Mouse (Mus musculus) kidney, postnatal 0 days (tissue): ENCODE measurements at regions not wholly inside any gene's neighbourhood (a gene's known extent, or its start where the extent isn't known, plus 50 kb on each side); places are given as distances from the start of the nearest gene placed in this dataset.

Experiments
- ATAC-seq: fragments of 200-750 bp; cut with Nextera tagmentation; replicated peaks from 2 replicates; pipeline ENCODE4 v1.8.0; 2017; ENCODE audit warnings: low read depth, moderate number of reproducible peaks, moderate TSS enrichment, moderate library complexity; ENCODE audit not compliant: low FRiP score
- DNase-seq: peaks from one replicate; pipeline ENCODE4 v3.0.0-alpha.2; 2016; ENCODE audit warnings: low spot score
- H3K27ac ChIP-seq: fragments of 300-500 bp; sonication (generic); 2 replicates; pipeline ENCODE4 v1.5.1; 2014; ENCODE audit warnings: mild to moderate bottlenecking
- H3K27me3 ChIP-seq: fragments of 300-500 bp; sonication (generic); 2 replicates; pipeline ENCODE4 v1.6.1; 2014; ENCODE audit warnings: low read length, mixed read lengths; ENCODE audit not compliant: insufficient read depth
- H3K36me3 ChIP-seq: fragments of 300-500 bp; sonication (generic); 2 replicates; pipeline ENCODE4 v1.6.1; 2014; ENCODE audit warnings: low read length, mixed read lengths; ENCODE audit not compliant: insufficient read depth
- H3K4me1 ChIP-seq: fragments of 300-500 bp; sonication (generic); replicated peaks from 2 replicates; pipeline ENCODE4 v1.6.1; 2014; ENCODE audit warnings: antibody characterized with exemption, low read length, mixed read lengths; ENCODE audit not compliant: insufficient read depth
- H3K4me2 ChIP-seq: fragments of 300-500 bp; sonication (generic); 2 replicates; pipeline ENCODE4 v1.6.1; 2014; ENCODE audit warnings: mild to moderate bottlenecking, low read length, moderate library complexity, mixed read lengths
- H3K4me3 ChIP-seq: fragments of 300-500 bp; sonication (generic); replicated peaks from 2 replicates; pipeline ENCODE4 v1.5.1; 2014; ENCODE audit warnings: low read depth, low read length
- H3K9ac ChIP-seq: fragments of 300-500 bp; sonication (generic); 2 replicates; pipeline ENCODE4 v1.6.1; 2014; ENCODE audit warnings: low read depth, low read length
- H3K9me3 ChIP-seq: fragments of 300-500 bp; sonication (generic); replicated peaks from 2 replicates; pipeline ENCODE4 v1.6.1; 2016; ENCODE audit warnings: low read length, inconsistent platforms, mixed read lengths
- CTCF ChIP-seq: IDR thresholded peaks from 2 replicates; pipeline ENCODE4 v1.5.1; 2016; ENCODE audit warnings: antibody characterized with exemption, low read depth, mild to moderate bottlenecking, moderate library complexity
- WGBS: fragments of 180-500 bp; shearing (Covaris S2); extraction: QIAGEN DNeasy Blood & Tissue Kit; methylation state at CpG from one replicate; pipeline ENCODE4 v1.1.7; 2014; 5-methylcytosine and 5-hydroxymethylcytosine counted together

GRCm38 (mm10) chr16:18720433-18721233 is 56.0 kb upstream of the Cldn5 start:
- H3K4me1 ChIP-seq = no peaks in the 10 kb centered on the region
- 42% methylated on average over 13 of the region's 13 CpGs for WGBS
- H3K4me2 ChIP-seq = no peak overlapping the region
- no peak for DNase-seq
- no peaks in the 10 kb centered on the region for H3K9me3 ChIP-seq
- no peaks in the 10 kb centered on the region for H3K36me3 ChIP-seq
- ATAC-seq = no peak
- H3K27ac ChIP-seq = no peak overlapping the region
- H3K9ac ChIP-seq = no peak overlapping the region
- no peaks in the 10 kb centered on the region for H3K27me3 ChIP-seq
- H3K4me3 ChIP-seq = no peak overlapping the region
- TF ChIP-seq CTCF = no peak

DNA sequence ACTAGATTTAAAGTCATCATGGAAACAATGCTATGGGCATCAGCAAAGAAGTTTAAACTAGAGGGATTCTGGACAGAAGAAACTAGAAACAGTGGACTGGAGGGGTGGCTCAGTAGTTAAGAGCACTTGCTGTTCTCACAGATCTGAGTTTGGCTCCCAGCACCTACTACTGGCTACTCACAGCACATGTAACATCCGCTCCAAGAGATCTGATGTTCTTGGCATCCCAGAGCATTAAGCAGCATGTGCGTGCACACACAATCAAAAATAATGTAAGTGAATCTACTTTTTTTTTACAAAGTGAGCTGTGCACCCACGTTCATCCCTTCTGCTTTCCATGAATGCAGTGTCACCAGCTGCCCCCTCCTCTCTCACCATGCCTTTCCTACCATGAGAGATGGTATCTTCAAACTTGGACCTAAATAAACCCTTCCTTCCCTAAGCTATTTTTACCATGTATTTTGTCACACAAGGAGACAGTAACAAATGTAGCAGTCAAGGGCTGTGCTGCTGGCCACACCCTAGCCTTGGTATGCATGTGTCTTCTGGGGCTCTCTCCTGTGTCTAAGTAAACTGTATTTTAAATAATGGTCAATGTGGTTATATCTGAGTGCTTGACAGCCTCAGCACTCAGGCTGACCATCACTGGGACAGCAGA is 53.3 kb upstream of the Cldn5 start:
- Histone ChIP-seq H3K27ac (no peak overlapping the region), H3K9ac (no peak overlapping the region), H3K9me3 (no peaks in the 10 kb centered on the region), H3K4me1 (no peaks in the 10 kb centered on the region), H3K4me3 (no peak overlapping the region), H3K4me2 (no peak overlapping the region), H3K36me3 (no peaks in the 10 kb centered on the region), H3K27me3 (no peaks in the 10 kb centered on the region)
- ATAC-seq (no peak), DNase-seq (no peak)
- WGBS = 77% methylated on average over 3 of the region's 3 CpGs
- no peak for TF ChIP-seq CTCF

DNA sequence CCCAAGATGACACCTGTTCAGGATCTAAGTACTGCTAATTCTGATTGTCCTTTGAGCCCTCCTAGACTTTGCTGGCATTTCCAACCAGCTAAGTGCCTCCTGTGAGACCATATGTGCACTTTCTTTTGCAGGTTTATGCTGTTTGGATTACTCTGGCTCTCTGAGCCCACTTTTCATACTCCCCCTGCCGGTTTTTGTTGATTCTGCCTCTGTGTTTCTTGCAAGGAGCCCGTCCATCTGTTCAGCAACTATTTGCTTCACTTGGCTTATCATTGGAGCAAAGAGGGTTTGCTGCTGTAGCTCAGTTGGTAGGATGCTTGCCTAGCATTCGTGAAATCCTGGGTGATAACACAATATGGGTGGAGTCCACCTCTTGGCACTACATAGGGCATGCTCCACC is 52.8 kb upstream of the Cldn5 start:
- Histone ChIP-seq H3K4me2 (no peak overlapping the region), H3K4me1 (no peaks in the 10 kb centered on the region), H3K36me3 (no peaks in the 10 kb centered on the region), H3K27ac (no peak overlapping the region), H3K4me3 (no peak overlapping the region), H3K9ac (no peak overlapping the region), H3K9me3 (no peaks in the 10 kb centered on the region), H3K27me3 (no peaks in the 10 kb centered on the region)
- ATAC-seq = no peak
- TF ChIP-seq CTCF = peak; percentile 32; the same call in 1 of the 2 replicates
- no peak for DNase-seq
- 47% methylated on average over 3 of the region's 3 CpGs for WGBS

DNA sequence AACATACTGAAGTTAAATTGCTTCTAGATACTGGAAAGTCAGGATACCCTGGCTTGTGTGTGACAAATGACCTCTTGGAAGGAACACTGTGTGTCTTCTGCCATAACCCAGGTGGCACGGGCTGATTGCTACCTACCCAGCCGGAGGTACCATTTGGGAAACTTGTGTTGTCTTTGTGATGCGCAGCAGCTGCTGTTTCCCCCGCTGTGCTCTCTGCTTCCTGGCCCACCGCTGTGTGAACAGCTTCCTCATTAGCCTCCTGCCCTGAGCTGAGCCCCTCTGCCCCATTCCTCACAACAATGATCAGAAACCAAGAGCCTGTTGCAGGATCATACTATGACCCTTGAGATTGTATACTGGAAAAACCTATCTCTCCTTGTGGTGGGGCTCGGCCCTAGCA is 51.9 kb upstream of the Cldn5 start:
- Histone ChIP-seq H3K9ac (no peak overlapping the region), H3K4me2 (no peak overlapping the region), H3K4me1 (no peaks in the 10 kb centered on the region), H3K27me3 (no peaks in the 10 kb centered on the region), H3K4me3 (no peak overlapping the region), H3K27ac (no peak overlapping the region), H3K36me3 (no peaks in the 10 kb centered on the region), H3K9me3 (no peaks in the 10 kb centered on the region)
- 38% methylated on average over 6 of the region's 6 CpGs for WGBS
- ATAC-seq = no peak
- no peak for DNase-seq
- no peak for TF ChIP-seq CTCF
